Mouse (Mus musculus): ENCODE results near the gene Cited1.

Cited1 gene
- long read RNA-seq, experiment 1, partial matches to known transcripts: 0 of 3 reads
- long read RNA-seq, experiment 1, other reads (novel, unspliced or antisense): 1 of 3 reads
- long read RNA-seq, experiment 2, transcript Cited1-204 (3 exons, 607 nt): minor isoform, 5 of 23 reads
- long read RNA-seq, experiment 2, transcript Cited1-201 (3 exons, 901 nt): major isoform, 9 of 23 reads
- long read RNA-seq, experiment 2, transcript Cited1-202 (3 exons, 1,090 nt): minor isoform, 7 of 23 reads
- long read RNA-seq, experiment 2, partial matches to known transcripts: 1 of 23 reads
- long read RNA-seq, experiment 2, other reads (novel, unspliced or antisense): 1 of 23 reads

DNA sequence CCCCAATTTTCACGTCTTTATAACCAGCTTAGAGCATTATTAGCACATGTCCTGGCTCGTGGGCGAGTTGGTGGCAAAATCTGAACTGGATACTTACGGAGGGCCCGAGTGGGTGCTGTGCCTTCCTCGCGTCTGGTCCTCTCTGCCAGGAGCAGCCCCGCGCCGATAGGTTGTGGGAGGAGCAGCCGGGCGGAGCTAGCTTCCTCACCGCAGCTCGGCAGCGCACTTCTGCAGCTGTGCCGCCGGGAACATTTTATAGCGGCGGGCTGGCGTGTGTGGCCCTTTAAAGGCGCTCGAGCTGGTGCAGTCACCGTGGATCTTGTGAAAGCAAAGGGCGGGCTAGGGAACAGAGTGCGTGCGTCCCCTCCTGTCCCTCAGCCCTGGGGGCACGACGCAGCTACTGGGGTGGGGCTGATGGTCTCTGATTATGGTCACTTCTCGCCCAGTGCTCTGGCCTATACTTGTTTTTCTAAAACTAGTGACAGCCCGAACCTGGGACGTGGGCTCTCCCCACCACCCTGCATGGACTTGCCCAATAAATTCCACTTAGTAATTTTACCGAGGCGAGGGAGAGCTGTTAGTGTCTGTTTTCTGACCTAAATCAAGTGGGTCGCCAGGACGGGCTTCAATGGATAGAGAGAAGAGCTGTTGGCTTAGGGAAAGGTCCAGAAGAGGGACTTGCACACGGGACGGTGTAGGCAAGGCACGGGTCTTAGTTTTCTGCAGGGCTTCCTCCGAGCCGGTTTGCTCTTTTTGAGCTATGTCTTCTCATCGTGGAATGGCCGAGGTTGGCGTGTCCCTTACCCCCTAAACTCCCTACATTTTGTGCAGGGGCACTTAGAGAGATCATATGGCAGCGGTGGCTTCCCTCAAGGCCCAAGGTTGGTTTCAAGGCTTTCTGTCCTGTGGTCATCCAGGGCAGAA, at the start of gene Cited1:
Gene Cited1, minus strand, starts transcription at position 245 of the 924 bp plus-strand sequence.
- intact Hi-C loops (cut with DNase I): no loop called here

DNA sequence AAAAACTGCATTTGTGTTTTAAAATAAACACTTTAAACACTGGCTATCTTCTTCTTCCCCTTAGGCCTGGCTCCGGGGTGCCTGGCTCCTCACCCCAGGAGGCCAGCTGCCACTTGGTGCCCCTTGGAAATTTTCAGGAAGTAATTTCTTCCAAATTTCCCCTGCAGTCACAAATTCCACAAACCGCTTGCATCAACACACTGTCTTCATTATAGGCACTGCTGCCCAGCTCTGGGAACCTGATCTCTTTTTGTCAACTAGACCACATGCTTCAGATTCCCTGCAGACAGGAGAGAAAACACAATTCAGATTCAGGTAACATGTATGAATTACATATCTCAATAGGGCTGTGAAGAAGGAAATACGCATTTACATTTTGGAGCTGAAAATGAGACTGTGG, 32.9 kb upstream of the Cited1 start:
- intact Hi-C loops (cut with DNase I): no loop called here

DNA sequence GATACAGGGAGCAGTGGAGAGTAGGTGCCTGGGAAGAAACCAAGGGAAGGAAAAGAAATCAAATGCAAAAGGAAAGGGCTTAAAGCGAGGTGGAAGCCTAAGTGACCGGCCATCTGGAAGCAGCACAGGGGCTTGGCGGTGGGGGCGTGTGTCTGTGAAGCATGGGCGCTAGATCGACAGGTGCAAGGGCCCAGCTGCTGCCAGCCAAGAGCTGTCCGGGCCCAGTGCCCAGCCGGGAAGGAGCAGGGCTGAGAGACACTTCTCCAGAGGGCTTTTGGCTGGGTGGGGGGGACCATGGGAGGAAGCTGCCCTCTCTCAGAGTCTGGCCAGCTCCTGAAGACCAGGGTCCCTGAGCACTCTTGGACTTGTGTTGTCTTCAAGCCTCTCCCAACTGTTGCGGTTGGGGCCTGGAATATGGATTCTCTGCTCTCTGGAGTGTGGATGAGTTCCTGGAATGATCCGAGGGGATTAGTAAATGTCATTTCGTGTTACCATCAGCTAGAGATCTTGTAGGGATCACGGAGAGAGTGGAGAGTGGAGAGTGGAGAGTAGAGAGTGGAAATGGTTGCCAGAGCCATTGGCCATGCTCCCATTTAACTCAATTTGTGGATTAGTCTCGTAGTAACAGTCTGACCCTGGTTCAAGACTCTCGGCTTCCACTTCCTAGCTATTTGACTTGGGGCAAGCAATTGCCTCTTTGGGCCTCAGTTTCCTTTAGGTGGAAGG, 10.8 kb upstream of the Cited1 start:
- intact Hi-C loops (cut with DNase I): no loop called here

DNA sequence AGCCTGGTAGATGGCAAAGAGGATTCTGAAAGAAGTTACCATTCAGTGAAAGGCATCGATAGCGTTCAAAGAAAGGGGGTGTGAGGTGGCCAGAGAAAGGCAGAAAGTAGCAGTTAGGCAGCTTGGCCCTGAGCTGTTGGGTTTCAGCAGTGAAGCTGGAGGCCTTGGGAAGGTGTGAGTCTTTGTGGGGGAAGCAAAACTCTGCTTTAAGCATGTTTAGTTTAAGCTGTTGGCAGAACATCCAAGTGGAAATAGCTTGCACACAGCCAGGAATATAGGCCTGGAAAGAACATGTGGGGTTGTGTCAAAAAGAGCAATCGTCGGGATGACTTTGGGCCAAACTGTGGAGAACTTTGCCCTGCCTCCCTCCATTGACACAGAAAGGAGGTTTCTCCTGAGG, 7.8 kb upstream of the Cited1 start:
- intact Hi-C loops (cut with DNase I): no loop called here

DNA sequence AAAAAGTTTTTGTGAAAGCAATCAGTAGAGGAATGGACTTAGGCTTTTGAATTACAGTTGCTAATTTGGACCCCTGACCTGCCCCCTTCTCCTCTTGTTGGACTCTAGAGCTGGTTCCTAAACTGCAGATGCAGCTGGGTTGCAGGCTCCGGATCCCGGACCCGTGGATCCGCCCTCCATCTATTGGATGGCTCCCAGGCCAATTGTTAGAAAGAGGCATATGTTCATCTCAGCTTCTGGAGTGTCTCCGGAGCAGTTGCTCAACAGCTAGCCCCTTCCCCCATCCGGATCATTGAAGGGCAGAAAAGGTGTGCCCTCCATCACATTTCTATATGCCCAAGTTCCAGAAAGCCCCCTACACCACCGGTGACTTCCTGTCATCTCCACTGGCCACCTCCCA, 1.9 kb upstream of the Cited1 start:
- intact Hi-C loops (cut with DNase I): no loop called here

DNA sequence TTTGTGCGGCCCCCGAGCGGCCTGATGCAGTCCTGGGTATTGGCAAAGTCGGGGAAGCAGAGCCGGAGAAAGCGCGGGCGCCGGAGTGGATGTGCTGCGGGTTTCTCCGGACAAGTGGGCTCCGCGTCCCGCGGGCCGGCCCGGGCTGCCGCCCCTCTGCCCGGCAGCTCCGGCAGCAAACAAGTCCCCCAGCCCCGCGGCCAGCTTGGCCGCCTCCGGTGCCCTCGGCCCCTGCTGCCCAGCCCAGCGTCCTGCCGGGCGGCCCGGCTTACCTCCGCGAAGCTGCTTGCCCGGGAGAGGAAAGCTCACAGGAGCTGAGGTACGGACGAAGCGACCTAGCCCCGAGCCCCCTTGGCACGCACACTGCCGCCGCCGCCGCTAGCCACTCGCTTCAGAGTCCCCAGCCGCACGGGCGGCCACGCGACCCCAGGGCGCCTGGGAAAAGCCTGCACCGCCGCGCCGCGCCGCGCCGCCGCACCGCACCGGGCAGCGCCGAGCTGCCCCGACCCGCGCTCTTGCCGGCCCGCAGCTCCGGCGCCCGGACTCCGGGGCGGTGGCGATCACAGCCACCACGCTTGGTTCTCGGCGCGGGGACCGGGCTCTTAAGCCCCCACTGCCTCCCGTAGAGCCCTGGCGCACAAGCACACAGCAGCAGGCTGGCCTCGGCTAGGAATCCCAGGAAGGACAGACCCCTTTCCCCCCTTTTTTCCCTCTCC, 602 bp downstream of the Cited1 start:
- intact Hi-C loops (cut with DNase I): no loop called here

DNA sequence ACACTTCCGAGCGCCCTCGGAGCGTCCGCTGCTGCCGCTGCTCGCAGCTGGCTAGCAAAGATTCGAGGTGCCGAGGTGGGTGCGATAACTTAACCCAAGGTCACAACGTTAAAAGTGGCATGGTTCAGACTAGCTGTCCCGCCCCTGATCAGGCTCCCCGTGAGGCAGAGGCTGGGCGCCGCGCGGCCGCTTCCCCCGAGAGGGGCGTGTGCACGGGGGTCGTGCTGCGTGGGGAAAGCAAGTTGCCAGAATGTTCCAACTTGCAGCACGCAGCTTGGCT, 1.1 kb downstream of the Cited1 start:
- intact Hi-C loops (cut with DNase I): no loop called here

DNA sequence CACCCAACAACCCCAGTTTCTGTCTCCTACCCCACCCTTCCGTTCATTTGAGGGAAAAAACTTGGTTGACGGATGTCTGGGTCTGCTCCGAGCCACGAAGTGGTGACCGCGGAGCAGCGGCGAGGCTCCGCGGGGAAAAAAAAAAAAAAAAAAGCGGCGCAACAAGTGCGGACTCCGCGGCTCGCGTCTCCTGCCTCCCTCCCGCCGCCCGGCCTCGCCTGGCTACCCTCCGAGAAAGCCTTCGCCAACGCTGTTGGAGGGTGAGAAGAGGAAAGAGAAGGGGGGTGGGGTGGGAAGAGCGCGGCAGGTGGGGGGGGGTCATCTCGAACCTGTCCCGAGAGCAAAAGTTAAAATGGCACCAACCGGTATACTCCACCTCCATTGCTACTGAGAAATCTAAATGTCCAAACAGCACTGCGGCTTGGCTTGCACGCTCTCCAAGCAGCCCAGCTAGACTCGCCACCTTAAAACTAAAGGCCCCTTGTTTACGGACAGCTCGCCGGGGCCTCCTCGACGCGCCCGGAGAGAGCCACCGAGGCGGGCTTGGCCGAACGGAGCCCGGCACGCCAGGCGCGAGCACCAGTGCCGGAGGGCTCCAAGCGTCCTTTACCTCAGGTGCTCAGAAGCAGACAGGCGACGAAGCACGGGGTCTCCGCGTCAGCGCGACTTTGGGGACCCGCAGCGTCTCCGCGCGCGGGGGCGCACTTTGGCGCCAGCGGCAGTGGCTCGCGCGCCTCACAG, 1.7 kb downstream of the Cited1 start:
- intact Hi-C loops (cut with DNase I): no loop called here

DNA sequence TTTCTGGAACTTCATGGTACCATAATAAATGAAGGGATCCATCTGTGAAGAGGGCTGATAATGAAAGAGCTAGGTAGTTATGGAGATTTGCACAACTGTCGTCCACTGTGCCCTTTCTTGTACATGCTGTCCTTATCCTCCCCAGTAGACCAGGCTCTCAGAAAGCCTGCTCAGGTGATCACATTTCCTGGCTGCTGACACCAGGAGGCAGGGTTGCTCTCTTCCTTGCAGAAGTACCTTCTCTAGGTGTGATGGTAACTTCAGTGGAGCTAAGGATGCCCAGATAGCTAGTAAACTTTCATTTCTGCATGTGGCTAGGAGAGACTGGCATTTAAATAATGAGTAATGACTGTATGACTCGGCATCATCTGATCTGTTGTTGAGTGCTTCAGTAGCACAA, 7.6 kb downstream of the Cited1 start:
- intact Hi-C loops (cut with DNase I): no loop called here

DNA sequence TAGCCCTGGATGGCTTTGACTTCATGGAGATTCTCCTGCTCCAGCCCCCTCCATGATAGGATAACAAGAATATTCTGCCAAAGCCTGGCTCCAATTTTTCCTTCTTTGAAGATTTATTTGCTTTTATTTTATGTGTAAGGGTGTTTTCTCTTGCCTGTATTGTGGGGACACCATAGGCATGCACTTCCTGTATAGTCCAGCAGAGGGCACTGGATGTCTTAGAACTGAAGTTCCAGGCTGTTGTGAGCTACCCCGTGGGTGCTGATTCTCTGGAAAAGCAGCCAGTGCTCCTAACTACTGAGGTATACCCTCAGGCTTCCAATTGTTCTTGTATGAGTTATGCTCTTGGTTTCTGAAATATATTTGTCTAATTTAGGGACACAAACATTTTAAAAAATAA, 32.9 kb downstream of the Cited1 start:
- intact Hi-C loops (cut with DNase I): loop anchor here (5.0 kb wide), 1 partner anchor 258 kb away; no protein-coding TSS in a partner anchor

DNA sequence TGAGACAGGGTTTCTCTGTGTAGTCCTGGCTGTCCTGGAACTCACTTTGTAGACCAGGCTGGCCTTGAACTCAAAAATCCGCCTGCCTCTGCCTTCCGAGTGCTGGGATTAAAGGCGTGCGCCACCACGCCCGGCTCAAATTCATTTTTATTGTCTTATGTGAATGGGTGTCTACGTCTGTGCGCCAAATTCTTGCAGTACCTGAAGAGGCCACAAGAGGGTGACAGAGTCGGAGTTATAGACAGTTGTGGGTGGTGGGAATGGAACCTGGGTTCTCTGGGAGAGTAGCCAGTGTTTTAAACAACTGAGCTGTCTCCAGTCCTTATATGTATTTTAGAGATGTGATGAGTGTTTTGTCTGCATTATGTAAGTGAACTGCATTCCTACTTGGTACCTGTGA, 36.6 kb downstream of the Cited1 start:
- intact Hi-C loops (cut with DNase I): loop anchor here (5.0 kb wide), 1 partner anchor 262 kb away; no protein-coding TSS in a partner anchor

Small RNA genes within 50 kb of the gene (microRNA-seq; reads per million reads assigned to microRNA genes)
- 0 reads per million in 2 experiments for gene Gm26318
